Mouse (Mus musculus) ES-Bruce4 (cell line): Measurements from ENCODE around the gene Olfr1511. TPM values are rescaled to one million over a fixed set of nuclear protein-coding genes. Genes with fewer than 3 reads are reported as not detected.
"Not testable (repeated sequence)": the region's sequence is repeated elsewhere in the genome, so short reads cannot be mapped to it uniquely, and the experiment has no call there.

Experiments used
- H3K27ac ChIP-seq: 2 replicates; pipeline ENCODE4 v1.5.1; 2012; ENCODE audit warnings: low read length, inconsistent platforms; ENCODE audit not compliant: insufficient read depth
- H3K27me3 ChIP-seq: 2 replicates; pipeline ENCODE4 v1.6.1; 2012; ENCODE audit warnings: mild to moderate bottlenecking, low read length, inconsistent platforms; ENCODE audit not compliant: control insufficient read depth, poor library complexity, insufficient read depth, severe bottlenecking
- H3K36me3 ChIP-seq: 2 replicates; pipeline ENCODE4 v1.6.1; 2012; ENCODE audit warnings: inconsistent platforms, mild to moderate bottlenecking, low read length, moderate library complexity; ENCODE audit not compliant: control insufficient read depth, poor library complexity, insufficient read depth, severe bottlenecking
- H3K4me1 ChIP-seq: one replicate; pipeline ENCODE4 v1.8.1; 2011; ENCODE audit warnings: low read length; ENCODE audit not compliant: control insufficient read depth, insufficient read depth
- H3K4me3 ChIP-seq: 2 replicates; pipeline ENCODE4 v1.5.1; 2011; ENCODE audit warnings: low read depth, mild to moderate bottlenecking, low read length
- H3K9ac ChIP-seq: 2 replicates; pipeline ENCODE4 v1.6.1; 2012; ENCODE audit warnings: low read depth, mild to moderate bottlenecking, inconsistent platforms; ENCODE audit not compliant: poor library complexity, severe bottlenecking
- H3K9me3 ChIP-seq: replicated peaks from 2 replicates; pipeline ENCODE4 v1.6.1; 2012; ENCODE audit warnings: mild to moderate bottlenecking, low read length, inconsistent platforms; ENCODE audit not compliant: control insufficient read depth, poor library complexity, insufficient read depth, severe bottlenecking
- CTCF ChIP-seq: IDR thresholded peaks from one replicate; pipeline ENCODE4 v1.8.1; 2011; ENCODE audit warnings: low read depth, low read length
- EP300 ChIP-seq: IDR thresholded peaks from 2 replicates; pipeline ENCODE4 v1.6.1; 2011; ENCODE audit warnings: low read depth, low read length; ENCODE audit not compliant: insufficient read depth
- POLR2A ChIP-seq: IDR thresholded peaks from one replicate; pipeline ENCODE4 v1.8.1; 2011; ENCODE audit warnings: low read length; ENCODE audit not compliant: insufficient read depth
- polyA plus RNA-seq: library from polyadenylated mRNA; stranded (reverse); fragments of >200 nt; gene quantifications from 2 replicates; pipeline ENCODE4 v1.2.4, GENCODE M21; 2011; ENCODE audit warnings: low read depth; ENCODE audit not compliant: missing spikeins, insufficient read depth, insufficient read length

The Olfr1511 gene
- polyA plus RNA-seq, result not detected in 2 replicates

GRCm38 (mm10) chr14:52397279-52397678, at the start of gene Olfr1511:
Gene Olfr1511 (minus strand): TSS chr14:52397379.
- Histone ChIP-seq H3K36me3 (no peaks in the 10 kb centered on the region), H3K4me3 (no peak within 1 kb of the TSS), H3K9ac (no peak within 1 kb of the TSS), H3K27ac (no peak within 1 kb of the TSS), H3K4me1 (no peaks in the 10 kb centered on the region), H3K27me3 (no peaks in the 10 kb centered on the region), H3K9me3 (no peaks in the 10 kb centered on the region)
- TF ChIP-seq POLR2A (no peak), CTCF (no peak), EP300 (no peak)

- TF ChIP-seq CTCF (no peak), EP300 (no peak), POLR2A (no peak)
Measured at GRCm38 (mm10) chr14:52442690-52443089, 45.5 kb upstream of the Olfr1511 start, which contains the start of gene Olfr1509. Gene Olfr1509 (plus strand): TSS chr14:52442990.

GRCm38 (mm10) chr14:52427686-52428085, 30.5 kb upstream of the Olfr1511 start:
- no peak overlapping the region for H3K27ac ChIP-seq
- H3K36me3 ChIP-seq, result no peaks in the 10 kb centered on the region
- H3K27me3 ChIP-seq, result no peaks in the 10 kb centered on the region
- H3K4me1 ChIP-seq, result no peaks in the 10 kb centered on the region
- no peak overlapping the region for H3K9ac ChIP-seq
- H3K4me3 ChIP-seq, result no peak overlapping the region
- H3K9me3 ChIP-seq, result no peaks in the 10 kb centered on the region
- no peak for TF ChIP-seq POLR2A
- no peak for TF ChIP-seq CTCF
- no peak for TF ChIP-seq EP300

More at GRCm38 (mm10) chr14:52442690-52443089, 45.5 kb upstream of the Olfr1511 start, which contains the start of gene Olfr1509:
- no peak within 1 kb of the TSS for H3K27ac ChIP-seq
- H3K9me3 ChIP-seq, result no peaks in the 10 kb centered on the region
- H3K27me3 ChIP-seq, result no peaks in the 10 kb centered on the region
- no peaks in the 10 kb centered on the region for H3K36me3 ChIP-seq
- H3K4me3 ChIP-seq, result no peak within 1 kb of the TSS
- H3K4me1 ChIP-seq, result no peaks in the 10 kb centered on the region
- no peak within 1 kb of the TSS for H3K9ac ChIP-seq

GRCm38 (mm10) chr14:52414273-52414672, 17.1 kb upstream of the Olfr1511 start, which contains the start of gene Olfr1510:
Gene Olfr1510 (minus strand): TSS chr14:52414373.
- Histone ChIP-seq H3K4me3 (no peak within 1 kb of the TSS), H3K9ac (no peak within 1 kb of the TSS), H3K36me3 (no peaks in the 10 kb centered on the region), H3K9me3 (no peaks in the 10 kb centered on the region), H3K4me1 (no peaks in the 10 kb centered on the region), H3K27me3 (no peaks in the 10 kb centered on the region; the same call in 1 of the 2 replicates), H3K27ac (no peak within 1 kb of the TSS)
- no peak for TF ChIP-seq POLR2A
- no peak for TF ChIP-seq CTCF
- no peak for TF ChIP-seq EP300

- H3K36me3 ChIP-seq, H3K9me3 ChIP-seq, H3K4me3 ChIP-seq, H3K4me1 ChIP-seq, H3K27ac ChIP-seq, H3K9ac ChIP-seq, H3K27me3 ChIP-seq: not testable (repeated sequence)
Measured at GRCm38 (mm10) chr14:52410142-52410919, 13.2 kb upstream of the Olfr1511 start.

- H3K27ac ChIP-seq, H3K27me3 ChIP-seq, H3K4me1 ChIP-seq, H3K9me3 ChIP-seq, H3K36me3 ChIP-seq, H3K9ac ChIP-seq, H3K4me3 ChIP-seq: not testable (repeated sequence)
Measured at GRCm38 (mm10) chr14:52390084-52390848, 6.9 kb downstream of the Olfr1511 start.
